Mouse (Mus musculus) R1 (cell line): ENCODE results near the gene H2-K1.

Experiments used
- DNase-seq: peaks from one replicate; pipeline ENCODE4 v3.0.0-alpha.2; 2018; ENCODE audit warnings: low read depth, low spot score

The H2-K1 gene

DNA sequence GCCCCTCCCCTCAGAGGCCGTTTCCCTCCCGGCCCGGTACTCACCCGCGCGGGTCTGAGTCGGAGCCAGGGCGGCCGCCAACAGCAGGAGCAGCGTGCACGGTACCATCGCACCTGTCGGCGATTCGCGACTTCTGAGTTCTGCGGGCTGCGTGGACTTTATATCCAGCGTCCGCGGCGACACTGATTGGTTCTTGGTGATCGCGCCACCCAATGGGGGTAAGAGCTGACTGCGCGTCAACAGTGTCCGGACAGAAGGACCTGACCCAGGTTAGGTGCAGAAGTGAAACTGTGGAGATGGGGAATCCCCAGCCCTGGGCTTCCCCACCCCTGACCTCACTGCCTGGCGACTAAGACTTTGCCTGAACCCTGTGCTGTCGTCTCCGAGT lies at the start of gene H2-K1:
Gene H2-K1, minus strand, starts transcription at position 198 of the 388 bp plus-strand sequence.
- DNase-seq: peak; percentile 82

- DNase-seq: no peak
Observed at GRCm38 (mm10) chr17:34047404-34048050, 47.4 kb upstream of the H2-K1 start.

DNA sequence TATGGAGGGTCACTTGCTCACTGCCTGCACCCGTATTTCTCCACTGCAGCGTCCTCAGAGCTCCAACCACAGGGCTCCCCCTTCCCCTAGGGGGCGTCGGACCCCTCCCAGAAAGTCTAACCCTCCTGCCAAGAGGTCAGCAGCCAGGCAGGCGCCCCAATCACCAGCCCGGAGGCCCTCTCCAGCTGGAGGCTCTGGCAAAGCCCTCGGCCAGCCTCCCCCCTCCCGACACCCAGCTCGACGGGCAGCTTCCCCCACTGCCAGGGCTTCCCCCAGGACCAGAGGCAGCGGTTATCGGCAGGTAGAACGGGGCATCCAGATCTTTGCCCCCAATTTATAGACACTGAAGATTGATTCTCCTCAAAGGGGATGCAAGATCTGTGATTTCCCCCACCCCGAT lies 45.8 kb upstream of the H2-K1 start:
- no peak for DNase-seq

DNA sequence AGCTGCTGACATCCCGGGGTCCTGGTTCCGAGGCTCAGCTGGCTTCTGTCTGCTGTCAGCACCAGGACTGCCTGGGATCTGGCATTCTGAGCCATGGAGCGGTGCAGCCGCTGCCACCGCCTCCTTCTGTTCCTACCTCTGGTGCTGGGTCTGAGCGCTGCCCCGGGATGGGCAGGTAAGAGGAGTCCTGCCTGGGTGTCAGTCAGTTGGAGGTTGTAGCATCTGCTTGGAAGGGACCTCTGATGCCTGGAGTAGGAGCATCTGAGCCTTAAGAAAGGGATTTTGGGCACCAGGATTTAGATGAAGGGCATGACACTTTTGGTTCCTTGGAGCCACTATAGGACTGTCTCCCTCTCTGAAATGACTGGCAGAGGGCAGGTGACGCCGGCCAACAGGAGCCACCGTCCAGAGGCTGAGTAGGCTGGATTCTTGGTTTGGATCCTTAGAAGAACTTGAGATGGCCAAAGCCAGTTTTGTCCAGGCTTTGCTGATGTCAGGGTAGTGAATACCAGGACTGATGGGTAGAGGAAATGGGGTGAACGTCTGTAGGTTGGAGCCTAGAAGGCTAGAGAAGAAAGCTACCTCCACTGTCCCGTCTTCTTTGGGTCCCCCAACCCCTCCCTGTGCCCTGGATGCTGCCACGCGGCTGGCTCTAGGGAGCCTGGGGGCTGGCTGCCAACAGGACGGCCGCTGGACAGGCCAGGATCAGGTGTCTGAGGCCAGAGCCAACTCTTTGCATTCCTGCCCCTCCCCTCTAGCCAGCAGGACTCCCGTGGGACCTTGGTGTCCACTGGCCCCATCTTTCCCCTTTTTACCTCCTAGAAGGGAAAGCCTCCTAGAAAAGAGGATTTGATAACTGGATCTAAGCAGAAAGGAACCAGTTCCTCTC lies 39.7 kb upstream of the H2-K1 start:
- no peak for DNase-seq

- no peak for DNase-seq
Observed at GRCm38 (mm10) chr17:34038878-34039561, 38.9 kb upstream of the H2-K1 start, which contains the start of gene Col11a2. Col11a2 (plus strand) TSS chr17:34039437.

- DNase-seq: no peak
Observed at GRCm38 (mm10) chr17:34038440-34038839, 38.3 kb upstream of the H2-K1 start.

DNA sequence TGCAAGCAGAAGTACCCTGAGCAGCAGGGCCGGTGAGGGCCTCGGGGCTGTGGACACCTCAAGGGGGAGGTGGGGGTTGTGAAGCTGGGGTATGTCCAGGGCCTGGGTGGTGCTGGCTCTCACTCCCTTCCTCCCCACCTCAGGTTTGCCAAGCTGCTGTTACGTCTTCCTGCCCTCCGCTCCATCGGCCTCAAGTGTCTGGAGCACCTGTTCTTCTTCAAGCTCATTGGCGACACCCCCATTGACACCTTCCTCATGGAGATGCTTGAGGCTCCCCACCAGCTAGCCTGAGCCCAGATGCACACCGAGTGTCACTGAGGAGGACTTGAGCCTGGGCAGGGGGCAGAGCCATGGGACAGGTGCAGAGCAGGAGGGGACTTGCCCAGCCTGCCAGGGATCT lies 37.1 kb upstream of the H2-K1 start:
- no peak for DNase-seq

DNA sequence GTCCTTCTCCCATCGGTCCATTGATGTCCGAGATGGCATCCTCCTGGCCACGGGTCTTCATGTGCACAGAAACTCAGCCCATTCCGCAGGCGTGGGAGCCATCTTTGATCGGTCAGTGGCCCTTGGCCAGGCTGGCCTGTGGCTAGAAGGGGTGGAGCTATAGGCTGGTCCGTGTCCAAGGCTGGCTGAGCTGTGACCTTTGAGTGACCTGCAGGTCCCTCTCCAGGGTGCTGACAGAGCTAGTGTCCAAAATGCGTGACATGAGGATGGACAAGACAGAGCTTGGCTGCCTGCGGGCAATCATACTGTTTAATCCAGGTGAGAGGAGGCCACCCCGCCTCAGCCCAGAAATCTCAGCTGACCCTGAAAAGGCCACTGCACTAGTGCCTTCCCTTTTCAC lies 36.5 kb upstream of the H2-K1 start:
- no peak for DNase-seq

GRCm38 (mm10) chr17:34035517-34035916 lies 35.4 kb upstream of the H2-K1 start:
- DNase-seq: no peak

DNA sequence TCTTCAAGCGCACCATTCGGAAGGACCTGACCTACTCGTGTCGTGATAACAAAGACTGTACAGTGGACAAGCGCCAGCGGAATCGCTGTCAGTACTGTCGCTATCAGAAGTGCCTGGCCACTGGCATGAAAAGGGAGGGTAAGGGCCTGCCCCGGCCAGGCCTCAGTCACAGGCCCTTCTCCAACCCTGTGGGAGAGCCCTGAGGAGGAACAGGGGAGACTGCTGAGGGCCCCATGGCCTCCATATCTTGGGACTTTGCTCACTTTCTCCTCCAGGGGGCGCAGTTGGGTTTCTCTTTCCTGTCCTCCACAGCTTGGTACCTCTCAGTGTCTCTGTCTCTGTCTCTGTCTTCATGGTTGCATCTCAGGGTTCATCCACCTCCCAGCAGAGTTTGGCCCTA lies 33.9 kb upstream of the H2-K1 start:
- peak; percentile 84 for DNase-seq

- no peak for DNase-seq
Observed at GRCm38 (mm10) chr17:34033441-34033840, 33.3 kb upstream of the H2-K1 start.

DNA sequence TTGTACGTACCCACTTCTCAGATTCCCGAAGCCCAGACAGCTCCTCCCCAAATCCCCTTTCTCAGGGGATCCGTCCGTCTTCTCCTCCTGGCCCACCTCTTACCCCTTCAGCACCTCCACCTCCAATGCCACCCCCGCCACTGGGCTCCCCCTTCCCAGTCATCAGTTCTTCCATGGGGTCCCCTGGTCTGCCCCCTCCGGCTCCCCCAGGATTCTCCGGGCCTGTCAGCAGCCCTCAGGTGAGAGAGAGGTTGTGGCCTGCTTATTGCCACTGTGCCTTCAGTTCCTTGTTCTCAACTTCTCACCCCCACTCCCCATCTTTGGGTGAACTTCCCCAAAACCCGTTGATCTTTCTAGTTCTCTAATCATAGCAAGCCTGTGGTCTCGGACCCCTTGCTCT lies 32.7 kb upstream of the H2-K1 start:
- no peak for DNase-seq

DNA sequence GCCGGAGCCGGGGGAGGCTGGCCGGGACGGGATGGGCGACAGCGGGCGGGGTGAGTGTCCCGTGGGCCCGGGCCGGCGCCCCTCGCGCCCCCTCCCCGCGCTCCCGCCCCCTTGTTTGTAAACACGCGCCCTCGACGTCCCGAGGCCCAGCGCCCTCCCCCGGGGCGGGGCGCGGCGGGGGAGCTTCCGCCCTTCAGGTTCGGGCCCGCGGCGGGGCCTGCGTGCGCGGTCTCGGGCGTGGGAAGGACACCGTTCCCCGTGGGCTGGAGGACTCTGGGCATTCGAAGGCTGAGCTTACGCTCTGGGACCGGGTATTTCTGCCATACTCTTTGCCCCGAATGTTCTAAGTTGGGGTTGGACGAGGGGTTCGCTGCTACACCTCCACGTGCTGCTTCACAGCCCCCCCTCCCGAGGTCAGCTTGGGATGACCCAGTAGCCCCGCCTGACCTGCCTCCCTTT lies 32.1 kb upstream of the H2-K1 start:
- DNase-seq: peak; percentile 43

- DNase-seq: peak; percentile 97
Observed at GRCm38 (mm10) chr17:34031465-34032173, 31.5 kb upstream of the H2-K1 start, which contains the start of the genes Slc39a7 and Rxrb. Slc39a7 (minus strand) TSS chr17:34031682. Rxrb (plus strand) TSS chr17:34031812.

- DNase-seq: no peak
Observed at GRCm38 (mm10) chr17:34030861-34031326, 30.7 kb upstream of the H2-K1 start.

GRCm38 (mm10) chr17:34029890-34030595 lies 29.9 kb upstream of the H2-K1 start:
- DNase-seq: no peak

DNA sequence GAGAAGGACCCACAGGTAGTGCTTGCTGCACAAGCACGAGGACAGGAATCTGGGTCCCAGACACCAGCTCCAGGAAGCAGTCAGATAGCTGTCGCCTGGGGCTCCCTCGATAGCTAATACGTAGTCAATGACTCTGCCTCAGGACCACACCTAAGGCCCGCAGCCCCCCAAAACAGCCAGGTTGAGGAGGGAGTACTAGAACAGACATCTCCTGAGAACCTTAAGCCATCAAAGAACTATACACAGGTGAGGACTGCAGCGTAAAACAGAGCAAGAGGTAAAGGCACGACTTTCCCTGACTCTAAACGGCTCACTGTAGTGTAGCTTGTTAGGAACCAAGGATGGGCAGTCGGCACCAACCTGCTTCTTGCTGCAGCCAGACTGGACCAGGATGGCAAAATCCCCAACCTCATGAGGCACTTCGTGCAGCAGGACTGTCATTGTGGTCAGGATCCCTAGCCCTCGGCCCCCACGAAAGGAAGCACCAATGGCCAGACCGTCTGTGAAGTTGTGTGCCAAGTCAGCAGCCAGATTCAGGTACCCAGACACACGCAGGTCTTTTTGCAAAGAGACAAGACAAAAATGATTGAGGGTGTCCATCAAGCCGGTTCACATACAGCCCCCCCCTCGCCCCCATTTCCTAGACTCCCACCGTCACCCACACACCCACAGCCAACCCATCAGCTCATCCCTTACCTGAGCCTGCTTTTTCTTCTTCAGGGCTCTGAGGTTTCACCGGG lies 29.2 kb upstream of the H2-K1 start:
- DNase-seq: no peak

GRCm38 (mm10) chr17:34028501-34029149 lies 28.5 kb upstream of the H2-K1 start:
- DNase-seq: no peak

- peak; percentile 97 for DNase-seq
Observed at GRCm38 (mm10) chr17:34027656-34028223, 27.6 kb upstream of the H2-K1 start, which contains the start of gene H2-Ke6. H2-Ke6 (minus strand) TSS chr17:34028060.
